15 mouse cellular contexts compared by ENCODE assay signal in genomic region chr1:80899281-80899680, GRCm38 (mm10).
DNase-seq lines count a peak whose midpoint lies in the region.
"Had no signal": no experiment of that assay in that cellular context is flagged by ENCODE, and none has a peak within 500 bp of the region (broad histone marks: within the 10 kb centered on the region; RNA-seq: fewer than 3 reads in every experiment).

No protein-coding gene starts in this region.

- intact Hi-C loops in left cerebral cortex, postnatal 4 days (cut with DNase I), result no loop called here

- peak; percentile 27 to 29 for DNase-seq in cerebellum, postnatal 14 days
- DNase-seq in cerebellum, adult 8-10 months, result no peak
- peak; percentile 20 for DNase-seq in left cerebral cortex, postnatal 4 days
- no peak for DNase-seq in left cerebral cortex, adult 11 months (ENCODE audit: low spot score)
- DNase-seq in retina, embryonic 14.5 days (ENCODE audit: low spot score), result peak; percentile 5
- peak; percentile 38 for DNase-seq in retina, postnatal 1 day
- no peak for DNase-seq in right cerebral cortex, postnatal 10 days (ENCODE audit: low spot score in 2 of 2)
- DNase-seq: adrenal gland, adult 2 months; adrenal gland, postnatal 10 days; adrenal gland, postnatal 25 days; cerebellum, adult 11-12 months; cerebellum, adult 2 months; cerebellum, adult 9-11 months; cerebellum, postnatal 36 days; embryo, embryonic 11 days had no signal

Comparison
In these comparisons a context has a peak if more than half of its experiments do, and no peak if none do; other contexts are left out.
1. DNase-seq: peak in cerebellum, postnatal 14 days (2 of 2), left cerebral cortex, postnatal 4 days (single experiment), retina, embryonic 14.5 days (single experiment) and retina, postnatal 1 day (single experiment); none in cerebellum, adult 8-10 months (single experiment), left cerebral cortex, adult 11 months (single experiment) and right cerebral cortex, postnatal 10 days (0 of 2).